Mouse (Mus musculus) olfactory bulb, adult 2 months (tissue): ENCODE measurements around the gene Trpc4. TPM values are rescaled to one million over a fixed set of nuclear protein-coding genes. Genes with fewer than 3 reads are reported as not detected.

ENCODE experiments used
- H3K27ac ChIP-seq: fragments of 200-500 bp; 2 replicates; pipeline ENCODE4 v1.5.1; 2012; ENCODE audit warnings: low read depth, low read length; ENCODE audit not compliant: insufficient read depth
- H3K4me1 ChIP-seq: fragments of 200-500 bp; 2 replicates; pipeline ENCODE4 v1.6.1; 2012; ENCODE audit warnings: low read length; ENCODE audit not compliant: control insufficient read depth, insufficient read depth
- H3K4me3 ChIP-seq: fragments of 200-500 bp; 2 replicates; pipeline ENCODE4 v1.5.1; 2012; ENCODE audit warnings: mild to moderate bottlenecking, low read depth, low read length, moderate library complexity; ENCODE audit not compliant: insufficient read depth
- CTCF ChIP-seq: fragments of 200-500 bp; IDR thresholded peaks from 2 replicates; pipeline ENCODE4 v1.5.1; 2012; ENCODE audit warnings: low read depth, mild to moderate bottlenecking, low read length, moderate library complexity; ENCODE audit not compliant: insufficient read depth
- POLR2A ChIP-seq: fragments of 200-500 bp; IDR thresholded peaks from 2 replicates; pipeline ENCODE4 v1.6.1; 2012; ENCODE audit warnings: mild to moderate bottlenecking, low read depth, low read length, moderate library complexity; ENCODE audit not compliant: insufficient read depth
- WGBS: fragments of 180-500 bp; shearing (Covaris S2); methylation state at CpG from one replicate; pipeline ENCODE4 v1.1.7; 2018; 5-methylcytosine and 5-hydroxymethylcytosine counted together
- polyA plus RNA-seq: library from polyadenylated mRNA; stranded (reverse); fragments of >200 nt; gene quantifications from 2 replicates; pipeline ENCODE4 v1.2.4, GENCODE M21; 2012; ENCODE audit warnings: low replicate concordance; ENCODE audit not compliant: missing spikeins, insufficient read depth, insufficient read length

Trpc4 gene
- polyA plus RNA-seq, 1 experiment = not detected

GRCm38 (mm10) chr3:54190932-54191668 is 35.3 kb downstream of the Trpc4 start:
- 82% methylated on average over 6 of the region's 6 CpGs for WGBS
- TF ChIP-seq POLR2A = no peak
- no peak for TF ChIP-seq CTCF
- H3K4me3 ChIP-seq = no peak overlapping the region
- H3K4me1 ChIP-seq = no peaks in the 10 kb centered on the region
- H3K27ac ChIP-seq = no peak overlapping the region

GRCm38 (mm10) chr3:54201231-54201630 is 45.4 kb downstream of the Trpc4 start:
- no peak for TF ChIP-seq POLR2A
- TF ChIP-seq CTCF = no peak
- H3K4me1 ChIP-seq = peaks cover 3% of the 10 kb centered on the region
- H3K4me3 ChIP-seq = no peak overlapping the region
- H3K27ac ChIP-seq = no peak overlapping the region
- 93% methylated on average over 5 of the region's 5 CpGs for WGBS

- H3K4me1 ChIP-seq = peaks cover 3% of the 10 kb centered on the region
- TF ChIP-seq CTCF = no peak
- no peak for TF ChIP-seq POLR2A
- H3K27ac ChIP-seq = no peak overlapping the region
- H3K4me3 ChIP-seq = no peak overlapping the region
- 50% methylated on average over 5 of the region's 5 CpGs for WGBS
These were observed 48.6 kb downstream of the Trpc4 start for GRCm38 (mm10) chr3:54204386-54204785.

GRCm38 (mm10) chr3:54210112-54210511 is 54.3 kb downstream of the Trpc4 start:
- TF ChIP-seq CTCF (no peak), POLR2A (no peak)
- Histone ChIP-seq H3K4me1 (no peaks in the 10 kb centered on the region), H3K27ac (no peak overlapping the region), H3K4me3 (no peak overlapping the region)
- WGBS = 27% methylated on average over 3 of the region's 3 CpGs

- Histone ChIP-seq H3K4me3 (no peak overlapping the region), H3K27ac (no peak overlapping the region), H3K4me1 (no peaks in the 10 kb centered on the region)
- TF ChIP-seq POLR2A (no peak), CTCF (no peak)
- WGBS = 55% methylated on average over 1 of the region's 1 CpGs
These were observed 55.6 kb downstream of the Trpc4 start for GRCm38 (mm10) chr3:54211441-54211840.

- no peak overlapping the region for H3K27ac ChIP-seq
- H3K4me3 ChIP-seq = no peak overlapping the region
- WGBS = 72% methylated on average over 8 of the region's 8 CpGs
- H3K4me1 ChIP-seq = no peaks in the 10 kb centered on the region
- TF ChIP-seq POLR2A = no peak
- TF ChIP-seq CTCF = no peak
These were observed 66.7 kb downstream of the Trpc4 start for GRCm38 (mm10) chr3:54222549-54222948.

- TF ChIP-seq POLR2A (no peak), CTCF (no peak)
- 55% methylated on average over 4 of the region's 4 CpGs for WGBS
- no peaks in the 10 kb centered on the region for H3K4me1 ChIP-seq
- no peak overlapping the region for H3K4me3 ChIP-seq
- no peak overlapping the region for H3K27ac ChIP-seq
These were observed 72.6 kb downstream of the Trpc4 start for GRCm38 (mm10) chr3:54228463-54228862.

- Histone ChIP-seq H3K4me1 (no peaks in the 10 kb centered on the region), H3K4me3 (no peak overlapping the region), H3K27ac (no peak overlapping the region)
- WGBS = 68% methylated on average over 5 of the region's 5 CpGs
- TF ChIP-seq CTCF (no peak), POLR2A (no peak)
These were observed 83.1 kb downstream of the Trpc4 start for GRCm38 (mm10) chr3:54238891-54239290.

- TF ChIP-seq CTCF = no peak
- no peak for TF ChIP-seq POLR2A
- H3K4me1 ChIP-seq = no peaks in the 10 kb centered on the region
- 91% methylated on average over 7 of the region's 7 CpGs for WGBS
- no peak overlapping the region for H3K4me3 ChIP-seq
- no peak overlapping the region for H3K27ac ChIP-seq
These were observed 83.6 kb downstream of the Trpc4 start for GRCm38 (mm10) chr3:54239426-54239825.
